Mouse (Mus musculus) limb, embryonic 12.5 days (tissue): ENCODE measurements around the gene Ergic1. TPM values are rescaled to one million over a fixed set of nuclear protein-coding genes. Genes with fewer than 3 reads are reported as not detected.

ENCODE experiments used
- ATAC-seq: fragments of 200-750 bp; cut with Nextera tagmentation; 2 replicates; pipeline ENCODE4 v1.8.0; 2017; ENCODE audit warnings: low read depth, moderate TSS enrichment; ENCODE audit not compliant: insufficient number of reproducible peaks, insufficient read depth, low FRiP score, low TSS enrichment
- H3K27ac ChIP-seq: fragments of 300-500 bp; sonication (generic); 2 replicates; pipeline ENCODE4 v1.5.1; 2016; ENCODE audit warnings: mild to moderate bottlenecking, moderate library complexity
- H3K27me3 ChIP-seq: fragments of 300-500 bp; sonication (generic); 2 replicates; pipeline ENCODE4 v1.6.1; 2016; ENCODE audit warnings: mild to moderate bottlenecking, moderate library complexity
- H3K36me3 ChIP-seq: fragments of 300-500 bp; sonication (generic); 2 replicates; pipeline ENCODE4 v1.6.1; 2016; ENCODE audit warnings: mild to moderate bottlenecking, moderate library complexity
- H3K4me1 ChIP-seq: fragments of 300-500 bp; sonication (generic); replicated peaks from 2 replicates; pipeline ENCODE4 v1.6.1; 2016
- H3K4me2 ChIP-seq: fragments of 300-500 bp; sonication (generic); 2 replicates; pipeline ENCODE4 v1.6.1; 2016; ENCODE audit warnings: mild to moderate bottlenecking, moderate library complexity
- H3K4me3 ChIP-seq: fragments of 300-500 bp; sonication (generic); replicated peaks from 2 replicates; pipeline ENCODE4 v1.5.1; 2016; ENCODE audit warnings: mild to moderate bottlenecking
- H3K9ac ChIP-seq: fragments of 300-500 bp; sonication (generic); replicated peaks from 2 replicates; pipeline ENCODE4 v1.6.1; 2016; ENCODE audit warnings: mild to moderate bottlenecking, moderate library complexity
- H3K9me3 ChIP-seq: fragments of 300-500 bp; sonication (generic); 2 replicates; pipeline ENCODE4 v1.6.1; 2016; ENCODE audit warnings: mild to moderate bottlenecking, moderate library complexity
- WGBS: fragments of 180-500 bp; shearing (Covaris S2); methylation state at CpG from one replicate; pipeline ENCODE4 v1.1.7; 2016; 5-methylcytosine and 5-hydroxymethylcytosine counted together
- polyA plus RNA-seq: library from polyadenylated mRNA; unstranded; fragments of >200 nt; fragmentation: Nextera tagmentation; extraction: Ambion mirVana; gene quantifications from 2 replicates; pipeline ENCODE4 v1.2.1, GENCODE M21; 2016

The Ergic1 gene
- polyA plus RNA-seq, 1 experiment from 2014 or later = 90.7 TPM

- H3K9me3 ChIP-seq = no peaks in the 10 kb centered on the region
- H3K9ac ChIP-seq = peak within 1 kb of the TSS; percentile 55
- H3K36me3 ChIP-seq = 0 out of 2 replicates have a peak, but pooled peaks cover under 1% of the 10 kb centered on the region
- H3K4me1 ChIP-seq = peaks cover 6% of the 10 kb centered on the region
- ATAC-seq = peak; percentile 71; the same call in 1 of the 2 replicates
- no peak within 1 kb of the TSS for H3K27ac ChIP-seq
- peak within 1 kb of the TSS; percentile 67 for H3K4me3 ChIP-seq
- 3% methylated on average over 28 of the region's 28 CpGs for WGBS
- peak within 1 kb of the TSS; percentile 82 for H3K4me2 ChIP-seq
- no peaks in the 10 kb centered on the region; the same call in 1 of the 2 replicates for H3K27me3 ChIP-seq
Measured at GRCm38 (mm10) chr17:26662978-26663683, 101.8 kb downstream of the Ergic1 start, which contains the start of gene Atp6v0e. Atp6v0e (plus strand) TSS chr17:26663231.

- no peak for ATAC-seq
- H3K27me3 ChIP-seq = no peaks in the 10 kb centered on the region; the same call in 1 of the 2 replicates
- no peak overlapping the region for H3K4me2 ChIP-seq
- H3K9me3 ChIP-seq = no peaks in the 10 kb centered on the region
- peaks cover 6% of the 10 kb centered on the region for H3K4me1 ChIP-seq
- H3K9ac ChIP-seq = no peak overlapping the region
- WGBS = 84% methylated on average over 4 of the region's 4 CpGs
- no peak overlapping the region for H3K4me3 ChIP-seq
- no peak overlapping the region for H3K27ac ChIP-seq
- no peaks in the 10 kb centered on the region for H3K36me3 ChIP-seq
Measured at GRCm38 (mm10) chr17:26665600-26665999, 104.3 kb downstream of the Ergic1 start.

- H3K27me3 ChIP-seq = 0 out of 2 replicates have a peak, but pooled peaks cover 2% of the 10 kb centered on the region
- H3K4me3 ChIP-seq = no peak overlapping the region
- H3K9ac ChIP-seq = no peak overlapping the region
- no peaks in the 10 kb centered on the region for H3K4me1 ChIP-seq
- no peak overlapping the region for H3K27ac ChIP-seq
- H3K4me2 ChIP-seq = no peak overlapping the region
- H3K9me3 ChIP-seq = no peaks in the 10 kb centered on the region
- WGBS = 65% methylated on average over 4 of the region's 4 CpGs
- no peak for ATAC-seq
- no peaks in the 10 kb centered on the region for H3K36me3 ChIP-seq
Measured at GRCm38 (mm10) chr17:26671268-26671667, 110.0 kb downstream of the Ergic1 start.

GRCm38 (mm10) chr17:26675845-26676244 lies 114.6 kb downstream of the Ergic1 start:
- 28% methylated on average over 7 of the region's 7 CpGs for WGBS
- Histone ChIP-seq H3K4me3 (peak overlapping the region; percentile 81), H3K9me3 (no peaks in the 10 kb centered on the region), H3K4me1 (peaks cover 9% of the 10 kb centered on the region; the same call in 1 of the 2 replicates), H3K27me3 (0 out of 2 replicates have a peak, but pooled peaks cover 2% of the 10 kb centered on the region), H3K36me3 (no peaks in the 10 kb centered on the region), H3K9ac (no peak overlapping the region), H3K27ac (no peak overlapping the region), H3K4me2 (peak overlapping the region; percentile 73)
- ATAC-seq = peak; percentile 16; the same call in 1 of the 2 replicates

GRCm38 (mm10) chr17:26676252-26676615 lies 114.9 kb downstream of the Ergic1 start:
- ATAC-seq = peak; percentile 88
- Histone ChIP-seq H3K4me1 (peaks cover 9% of the 10 kb centered on the region; the same call in 1 of the 2 replicates), H3K36me3 (no peaks in the 10 kb centered on the region), H3K4me3 (peak overlapping the region; percentile 81), H3K9ac (peak overlapping the region; percentile 67), H3K9me3 (no peaks in the 10 kb centered on the region), H3K4me2 (peak overlapping the region; percentile 73), H3K27ac (peak overlapping the region; percentile 67), H3K27me3 (0 out of 2 replicates have a peak, but pooled peaks cover 2% of the 10 kb centered on the region)
- WGBS = under 1% methylated on average over 30 of the region's 30 CpGs

GRCm38 (mm10) chr17:26676616-26677376 lies 115.5 kb downstream of the Ergic1 start:
- Histone ChIP-seq H3K9me3 (no peaks in the 10 kb centered on the region), H3K4me1 (peaks cover 9% of the 10 kb centered on the region; the same call in 1 of the 2 replicates), H3K4me3 (peak overlapping the region; percentile 81), H3K36me3 (no peaks in the 10 kb centered on the region), H3K9ac (peak overlapping the region; percentile 67), H3K27ac (peak overlapping the region; percentile 67), H3K27me3 (0 out of 2 replicates have a peak, but pooled peaks cover 2% of the 10 kb centered on the region), H3K4me2 (peak overlapping the region; percentile 73)
- ATAC-seq = peak; percentile 80
- 3% methylated on average over 26 of the region's 26 CpGs for WGBS

- Histone ChIP-seq H3K27ac (no peak overlapping the region), H3K27me3 (no peaks in the 10 kb centered on the region), H3K9me3 (no peaks in the 10 kb centered on the region), H3K9ac (no peak overlapping the region), H3K4me2 (peak overlapping the region; percentile 73), H3K4me1 (peaks cover 9% of the 10 kb centered on the region; the same call in 1 of the 2 replicates), H3K4me3 (no peak overlapping the region), H3K36me3 (peaks cover 1% of the 10 kb centered on the region; the same call in 1 of the 2 replicates)
- WGBS = 90% methylated on average over 7 of the region's 7 CpGs
- no peak for ATAC-seq
Measured at GRCm38 (mm10) chr17:26677711-26678637, 116.7 kb downstream of the Ergic1 start.

DNA sequence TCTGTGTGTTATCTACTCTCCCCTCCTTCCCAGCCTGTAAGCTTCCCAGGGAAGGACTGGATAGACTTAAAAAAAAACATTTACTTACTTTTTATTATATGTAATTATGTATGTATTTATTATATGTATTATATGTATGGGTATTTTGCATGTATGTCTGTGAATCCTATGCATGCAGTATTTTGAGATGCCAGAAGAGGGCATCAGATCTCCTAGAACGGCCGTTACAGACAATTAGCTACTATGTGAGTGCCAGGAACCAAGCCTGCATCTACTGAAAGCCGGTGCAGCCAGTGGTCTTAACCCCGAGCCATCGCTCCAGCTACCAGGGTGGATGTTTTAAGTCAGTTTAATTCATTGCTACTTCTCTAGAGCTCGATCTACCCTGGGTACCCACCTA lies 120.0 kb downstream of the Ergic1 start:
- ATAC-seq = no peak
- Histone ChIP-seq H3K36me3 (peaks cover 22% of the 10 kb centered on the region; the same call in 1 of the 2 replicates), H3K9me3 (no peaks in the 10 kb centered on the region), H3K9ac (no peak overlapping the region), H3K4me1 (peaks cover 9% of the 10 kb centered on the region; the same call in 1 of the 2 replicates), H3K27me3 (no peaks in the 10 kb centered on the region), H3K4me3 (no peak overlapping the region), H3K4me2 (no peak overlapping the region), H3K27ac (no peak overlapping the region)
- WGBS = 90% methylated on average over 6 of the region's 6 CpGs

DNA sequence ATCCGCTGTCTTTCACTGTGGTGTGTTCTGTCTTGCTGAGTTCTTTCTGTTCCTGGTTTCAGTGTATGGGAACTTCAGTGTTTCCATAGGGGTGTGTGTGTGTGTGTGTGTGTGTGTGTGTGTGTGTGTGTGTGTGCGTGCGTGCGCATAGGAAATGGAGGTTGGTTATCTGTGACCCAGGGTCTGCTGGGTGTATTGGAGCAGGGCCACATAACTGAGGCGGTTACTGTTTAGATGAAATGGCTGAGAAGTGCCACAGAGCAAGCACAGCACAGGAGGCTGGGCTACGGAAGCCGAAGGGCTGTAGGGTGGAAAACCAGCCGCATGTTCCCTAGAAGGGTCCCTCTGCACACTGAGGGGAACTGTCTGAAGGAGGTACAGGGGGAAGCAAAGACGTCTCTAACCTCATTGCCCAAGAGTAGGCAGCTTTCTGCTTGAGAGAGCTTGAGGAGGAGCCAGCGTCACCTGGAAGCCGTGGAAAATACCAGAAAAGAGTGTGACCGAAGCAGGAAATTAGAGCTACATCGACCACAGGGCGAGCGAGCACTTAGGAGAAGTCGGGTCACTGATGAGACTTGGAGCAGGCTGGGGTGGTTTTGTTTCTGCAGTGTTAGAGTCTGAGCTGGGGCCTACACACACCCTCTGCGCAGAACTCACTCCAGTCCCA lies 125.2 kb downstream of the Ergic1 start:
- Histone ChIP-seq H3K4me3 (no peak overlapping the region), H3K27ac (no peak overlapping the region), H3K36me3 (peaks cover 25% of the 10 kb centered on the region; the same call in 1 of the 2 replicates), H3K9ac (no peak overlapping the region), H3K9me3 (no peaks in the 10 kb centered on the region), H3K4me2 (no peak overlapping the region), H3K4me1 (peaks cover 12% of the 10 kb centered on the region), H3K27me3 (no peaks in the 10 kb centered on the region)
- 90% methylated on average over 17 of the region's 17 CpGs for WGBS
- ATAC-seq = no peak
